Mouse (Mus musculus) thymus, adult 2 months (tissue): ENCODE results near the gene Mlec.
"Not testable (repeated sequence)": the region's sequence is repeated elsewhere in the genome, so short reads cannot be mapped to it uniquely, and the experiment has no call there.

ENCODE experiments used
- CTCF ChIP-seq: fragments of 200-500 bp; IDR thresholded peaks from 2 replicates; pipeline ENCODE4 v1.5.1; 2012; ENCODE audit warnings: mild to moderate bottlenecking, control low read depth, low read length, moderate library complexity, borderline replicate concordance; ENCODE audit not compliant: control insufficient read depth, poor library complexity, insufficient read depth; ENCODE audit errors: extremely low read depth
- POLR2A ChIP-seq: fragments of 200-500 bp; IDR thresholded peaks from 2 replicates; pipeline ENCODE4 v1.6.1; 2012; ENCODE audit warnings: mild to moderate bottlenecking, low read length, control low read depth, moderate library complexity; ENCODE audit not compliant: control insufficient read depth, poor library complexity, insufficient read depth; ENCODE audit errors: extremely low read depth

GRCm38 (mm10) chr5:115148872-115149271 is 9.1 kb downstream of the Mlec start:
- not testable (repeated sequence) for TF ChIP-seq POLR2A, CTCF
